Mouse (Mus musculus) megakaryocyte, adult 5-6 weeks (primary cell): Measurements from ENCODE around the gene Pla2g4e. TPM values are rescaled to one million over a fixed set of nuclear protein-coding genes. Genes with fewer than 3 reads are reported as not detected.
"Not testable (repeated sequence)": the region's sequence is repeated elsewhere in the genome, so short reads cannot be mapped to it uniquely, and the experiment has no call there.

Experiments
- ATAC-seq: 2 replicates; pipeline ENCODE4 v1.8.0; 2016; ENCODE audit warnings: mild to moderate bottlenecking, inconsistent platforms; ENCODE audit not compliant: poor library complexity, severe bottlenecking
- total RNA-seq, 2 experiments: library from RNA; stranded (forward) in 1 of 2; stranded (reverse) in 1 of 2; fragments of 153-499, 151-499 nt in 1 of 2; fragments of 221-1000, 200-1000 nt in 1 of 2; gene quantifications; 2 replicates each; pipeline versions ENCODE4 v1.2.3 to v1.2.4; 2015 to 2017

Gene Pla2g4e
- total RNA-seq, 2 experiments from 2014 or later, result not detected

- not testable (repeated sequence) for ATAC-seq
These were observed 6.4 kb downstream of the Pla2g4e start for GRCm38 (mm10) chr2:120238733-120239132.

- no peak for ATAC-seq
These were observed 7.4 kb downstream of the Pla2g4e start for GRCm38 (mm10) chr2:120237784-120238183.

- no peak for ATAC-seq
These were observed 9.0 kb downstream of the Pla2g4e start for GRCm38 (mm10) chr2:120235947-120236640.

- ATAC-seq, result no peak
These were observed 9.8 kb downstream of the Pla2g4e start for GRCm38 (mm10) chr2:120235381-120235780.

GRCm38 (mm10) chr2:120231642-120232041, 13.5 kb downstream of the Pla2g4e start:
- ATAC-seq, result no peak

- ATAC-seq, result no peak
These were observed 30.5 kb downstream of the Pla2g4e start for GRCm38 (mm10) chr2:120214600-120214999.

GRCm38 (mm10) chr2:120211448-120211847, 33.7 kb downstream of the Pla2g4e start:
- no peak for ATAC-seq

GRCm38 (mm10) chr2:120207926-120208325, 37.2 kb downstream of the Pla2g4e start:
- no peak for ATAC-seq

- no peak for ATAC-seq
These were observed 38.1 kb downstream of the Pla2g4e start for GRCm38 (mm10) chr2:120207028-120207427.

GRCm38 (mm10) chr2:120203742-120204141, 41.4 kb downstream of the Pla2g4e start:
- no peak for ATAC-seq

- no peak for ATAC-seq
These were observed 45.1 kb downstream of the Pla2g4e start for GRCm38 (mm10) chr2:120200077-120200476.

- no peak for ATAC-seq
These were observed 57.0 kb downstream of the Pla2g4e start for GRCm38 (mm10) chr2:120188174-120188573.

- ATAC-seq, result no peak
These were observed 57.6 kb downstream of the Pla2g4e start for GRCm38 (mm10) chr2:120187583-120187982.

GRCm38 (mm10) chr2:120185527-120186276, 59.4 kb downstream of the Pla2g4e start:
- ATAC-seq, result no peak

GRCm38 (mm10) chr2:120178936-120179335, 66.2 kb downstream of the Pla2g4e start:
- no peak for ATAC-seq

GRCm38 (mm10) chr2:120173718-120174117, 71.4 kb downstream of the Pla2g4e start:
- peak; percentile 61 for ATAC-seq

GRCm38 (mm10) chr2:120171362-120171761, 73.8 kb downstream of the Pla2g4e start:
- no peak for ATAC-seq

- ATAC-seq, result peak; percentile 66; the same call in 1 of the 2 replicates
These were observed 74.4 kb downstream of the Pla2g4e start for GRCm38 (mm10) chr2:120170726-120171125.

- ATAC-seq, result no peak
These were observed 75.8 kb downstream of the Pla2g4e start for GRCm38 (mm10) chr2:120169382-120169781.

GRCm38 (mm10) chr2:120167763-120168162, 77.4 kb downstream of the Pla2g4e start:
- no peak for ATAC-seq

- ATAC-seq, result no peak
These were observed 79.7 kb downstream of the Pla2g4e start for GRCm38 (mm10) chr2:120165474-120165873.

- ATAC-seq, result no peak
These were observed 85.7 kb downstream of the Pla2g4e start for GRCm38 (mm10) chr2:120159434-120159833.
